Mouse (Mus musculus): Measurements from ENCODE around the gene Gm49354. TPM values are rescaled to one million over a fixed set of nuclear protein-coding genes. Genes with fewer than 3 reads are reported as not detected.
A peak's percentile ranks its signal among the peaks of the same experiment; 100 is the strongest.
"Not testable (repeated sequence)": the region's sequence is repeated elsewhere in the genome, so short reads cannot be mapped to it uniquely, and the experiment has no call there.

The Gm49354 gene
- total RNA-seq (2014; fragmentation: Nextera tagmentation) (not detected in 2 replicates), total RNA-seq (2017) (not detected in 2 replicates)

- ATAC-seq (replicated peaks; ENCODE audit: poor library complexity, severe bottlenecking): no peak
Measured at GRCm38 (mm10) chr13:59782145-59782544, at the start of gene Gm49354. TSS of gene Gm49354 (minus strand) at chr13:59782245.

DNA sequence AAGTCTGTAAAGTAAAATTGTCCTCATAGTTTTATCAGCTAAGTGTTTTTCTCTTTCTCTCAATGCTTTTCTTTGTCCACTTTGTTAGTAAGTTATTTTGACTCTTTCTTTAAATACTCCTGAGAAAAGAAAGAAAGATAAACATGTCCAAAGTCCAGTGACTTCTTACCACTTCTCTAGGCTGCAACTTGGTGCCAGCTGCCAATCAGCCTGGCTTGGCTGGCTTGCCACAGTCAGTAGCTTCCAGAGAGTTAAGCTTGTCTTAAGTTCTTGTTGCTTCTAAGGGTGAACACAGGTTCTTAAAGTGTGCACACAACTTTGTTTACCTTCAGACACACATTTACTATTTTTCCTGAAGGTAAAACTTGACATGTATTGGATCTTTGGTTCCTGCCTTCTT, 43.9 kb upstream of the Gm49354 start:
- no peak for ATAC-seq (replicated peaks; ENCODE audit: poor library complexity, severe bottlenecking)

- ATAC-seq (replicated peaks; ENCODE audit: poor library complexity, severe bottlenecking): peak; percentile 71
Measured at GRCm38 (mm10) chr13:59822507-59823462, 40.7 kb upstream of the Gm49354 start, which contains the start of gene Tut7. TSS of gene Tut7 (minus strand) at chr13:59823147.

- peak; percentile 33 for ATAC-seq (replicated peaks; ENCODE audit: poor library complexity, severe bottlenecking)
Measured at GRCm38 (mm10) chr13:59820836-59821235, 38.8 kb upstream of the Gm49354 start.

GRCm38 (mm10) chr13:59820114-59820513, 38.1 kb upstream of the Gm49354 start:
- ATAC-seq (replicated peaks; ENCODE audit: poor library complexity, severe bottlenecking): no peak

DNA sequence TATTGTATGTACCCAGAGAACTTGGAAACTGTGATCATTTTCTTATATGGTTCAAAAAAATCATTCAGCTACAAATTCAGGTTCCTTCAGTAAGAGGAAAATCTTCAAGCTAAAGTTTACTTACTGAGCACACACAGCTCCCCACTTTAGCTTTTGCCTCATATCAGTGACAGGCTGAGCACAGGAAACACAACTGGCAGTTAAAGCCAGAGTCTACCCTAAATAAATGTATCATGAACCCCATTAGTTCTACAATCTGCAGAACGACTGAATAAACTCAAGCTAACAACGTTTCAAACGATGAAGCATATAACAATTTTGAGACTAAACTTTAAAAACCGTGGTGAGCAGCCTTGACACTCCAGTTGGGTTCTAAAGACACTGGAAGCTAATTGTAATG, 35.3 kb upstream of the Gm49354 start:
- ATAC-seq (replicated peaks; ENCODE audit: poor library complexity, severe bottlenecking): no peak

DNA sequence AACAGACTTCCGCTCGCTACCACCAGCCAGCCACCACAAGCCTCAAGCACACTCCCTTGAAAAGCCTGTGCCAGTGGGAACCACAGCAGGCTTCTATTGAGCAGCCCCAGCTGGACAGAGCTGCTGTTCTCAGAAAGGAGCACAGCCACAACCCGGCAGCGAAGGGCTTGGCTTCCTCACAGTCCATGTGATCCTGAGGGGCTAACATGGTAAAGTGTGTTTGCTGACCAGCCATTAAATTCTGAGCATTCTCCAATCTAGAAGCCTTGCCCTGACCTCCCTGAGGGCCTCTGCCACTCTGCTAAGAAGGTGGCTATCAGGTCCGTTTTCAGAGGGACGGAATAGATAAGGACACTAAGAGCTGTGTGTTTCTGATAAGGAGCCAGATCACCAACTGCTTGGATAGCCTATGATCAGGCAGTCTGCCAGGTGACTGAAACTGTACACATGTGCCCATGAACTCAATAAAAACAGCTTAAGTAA, 32.1 kb upstream of the Gm49354 start:
- no peak for ATAC-seq (replicated peaks; ENCODE audit: poor library complexity, severe bottlenecking)

DNA sequence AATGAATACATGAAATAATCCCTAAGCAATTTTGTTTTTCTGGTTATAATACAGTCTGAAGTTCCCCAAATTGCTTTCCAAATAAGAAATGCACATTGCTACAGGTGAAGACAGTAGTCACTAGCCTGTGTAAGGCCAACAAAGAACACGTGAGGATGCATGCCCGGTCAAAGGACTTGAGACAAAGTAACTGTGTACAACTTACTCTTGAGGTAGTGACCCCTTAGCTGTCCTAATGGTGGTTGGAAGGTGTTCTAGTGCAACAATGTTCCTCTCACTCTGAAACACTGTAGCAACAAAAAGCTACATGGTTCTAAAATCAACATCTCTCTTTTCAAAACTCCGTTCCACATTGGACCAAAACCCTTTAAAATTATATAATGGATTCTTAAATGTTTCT, 29.5 kb upstream of the Gm49354 start:
- no peak for ATAC-seq (replicated peaks; ENCODE audit: poor library complexity, severe bottlenecking)

GRCm38 (mm10) chr13:59801000-59801399, 19.0 kb upstream of the Gm49354 start:
- ATAC-seq (replicated peaks; ENCODE audit: poor library complexity, severe bottlenecking): no peak

DNA sequence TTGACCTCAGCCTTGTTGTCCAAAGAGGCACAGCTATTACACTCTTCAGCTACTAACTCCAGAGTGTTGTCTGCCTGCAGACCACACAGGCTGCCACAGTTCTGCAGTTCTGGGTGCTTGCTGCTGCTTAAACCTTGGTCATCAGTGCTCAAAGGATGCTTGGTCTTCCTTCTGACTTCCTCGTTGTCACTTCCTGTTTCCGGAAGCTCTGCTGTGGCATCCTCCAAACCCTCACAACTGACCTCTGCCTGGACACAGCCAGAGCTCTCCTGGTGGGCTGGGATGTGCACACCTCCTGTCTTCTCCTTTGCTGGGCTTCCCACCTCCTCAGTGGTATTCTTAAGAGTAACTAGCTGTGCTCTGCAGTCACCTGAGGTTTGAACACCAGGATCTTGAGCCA, 18.0 kb upstream of the Gm49354 start:
- ATAC-seq (replicated peaks; ENCODE audit: poor library complexity, severe bottlenecking): peak; percentile 52

GRCm38 (mm10) chr13:59798306-59798705, 16.3 kb upstream of the Gm49354 start:
- ATAC-seq (replicated peaks; ENCODE audit: poor library complexity, severe bottlenecking): peak; percentile 65

DNA sequence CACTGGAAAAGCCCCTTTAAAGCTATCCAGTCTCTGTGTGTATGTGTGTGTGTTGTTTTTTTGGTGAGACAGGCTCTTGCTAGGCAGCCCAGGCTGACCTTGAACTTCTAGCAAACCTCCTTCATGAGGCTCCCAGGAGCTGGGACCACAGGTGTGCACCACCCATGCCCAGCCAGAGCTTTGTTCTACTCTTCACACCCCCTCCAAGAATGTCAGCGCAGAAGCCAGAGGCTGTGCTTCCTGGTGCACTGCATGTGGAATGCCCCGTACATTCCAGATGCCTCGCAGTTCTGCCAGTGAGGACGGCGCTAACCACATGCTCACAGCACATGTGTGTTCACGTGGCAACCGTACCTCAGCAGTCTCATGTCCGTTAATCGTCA, 14.4 kb upstream of the Gm49354 start:
- ATAC-seq (replicated peaks; ENCODE audit: poor library complexity, severe bottlenecking): no peak

DNA sequence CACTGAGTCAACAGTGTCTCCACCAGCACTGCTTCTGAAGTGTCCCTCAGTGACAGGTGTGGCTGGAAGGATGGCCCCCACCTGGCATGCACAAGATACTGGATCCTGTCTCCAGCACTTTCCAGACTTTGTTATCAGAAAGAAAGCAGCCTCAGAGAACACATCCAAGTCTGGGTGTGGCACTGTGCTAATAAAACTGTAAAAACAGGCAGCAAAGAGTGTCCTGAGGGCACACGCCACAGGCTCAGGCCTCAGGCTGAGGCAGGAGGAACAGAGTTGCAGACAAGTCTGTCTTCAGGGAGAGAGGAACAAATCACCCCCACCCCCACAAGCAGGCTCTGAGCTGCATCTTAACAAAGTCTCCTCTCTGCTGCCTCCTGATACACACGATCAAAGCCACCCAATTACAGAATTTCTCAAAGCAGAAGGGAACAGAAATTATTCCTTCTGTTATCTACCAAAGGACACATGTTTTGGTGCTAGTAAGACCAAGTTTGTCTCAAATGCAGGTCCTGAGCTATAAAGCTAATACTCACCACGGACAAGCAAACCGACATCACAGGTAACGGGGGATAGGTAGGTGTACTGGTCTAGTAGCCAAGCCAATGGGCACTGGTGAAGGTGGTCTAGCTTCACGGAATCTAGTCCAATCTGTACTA, 13.9 kb upstream of the Gm49354 start:
- no peak for ATAC-seq (replicated peaks; ENCODE audit: poor library complexity, severe bottlenecking)

DNA sequence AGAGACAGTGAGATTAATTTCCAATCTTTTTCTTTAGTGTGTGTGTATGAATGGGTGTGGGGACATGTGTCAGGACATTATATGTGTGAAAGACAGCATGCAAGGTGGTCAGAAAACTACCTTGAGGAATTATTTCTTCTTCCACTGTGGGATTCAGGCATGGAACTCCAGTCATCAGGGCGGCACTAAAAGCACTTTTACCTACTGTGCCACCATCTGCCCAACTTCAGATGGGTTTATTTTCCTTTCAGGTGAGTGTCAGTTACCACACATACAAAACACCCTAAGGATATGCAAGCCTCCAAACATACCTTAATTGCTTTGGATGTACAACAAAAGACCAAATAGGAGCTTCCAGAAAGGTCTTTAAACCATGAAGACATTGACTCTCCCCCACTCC, 12.7 kb upstream of the Gm49354 start:
- no peak for ATAC-seq (replicated peaks; ENCODE audit: poor library complexity, severe bottlenecking)

DNA sequence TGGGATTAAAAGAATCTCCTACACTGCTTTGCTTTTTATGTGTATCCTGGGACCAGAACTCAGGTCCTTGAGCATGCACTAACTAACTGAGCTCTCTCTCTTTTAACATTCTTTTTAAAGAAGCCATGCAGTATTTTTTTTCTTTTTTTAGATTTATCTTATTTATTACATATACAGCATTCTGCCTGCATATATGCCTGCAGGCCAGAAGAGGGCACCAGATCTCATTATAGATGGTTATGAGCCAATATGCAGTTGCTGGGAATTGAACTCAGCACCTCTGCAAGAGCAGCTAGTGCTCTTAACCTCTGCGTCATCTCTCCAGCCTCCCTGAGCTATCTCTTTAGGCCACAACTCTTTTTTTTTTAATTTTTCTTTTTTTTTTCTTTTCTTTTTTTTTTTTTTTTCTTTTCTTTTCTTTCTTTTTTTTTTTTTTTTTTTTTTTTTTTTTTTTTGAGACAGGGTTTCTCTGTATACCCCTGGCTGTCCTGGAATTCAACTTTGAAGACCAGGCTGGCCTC, 2.2 kb downstream of the Gm49354 start:
- not testable (repeated sequence) for ATAC-seq (replicated peaks; ENCODE audit: poor library complexity, severe bottlenecking)

DNA sequence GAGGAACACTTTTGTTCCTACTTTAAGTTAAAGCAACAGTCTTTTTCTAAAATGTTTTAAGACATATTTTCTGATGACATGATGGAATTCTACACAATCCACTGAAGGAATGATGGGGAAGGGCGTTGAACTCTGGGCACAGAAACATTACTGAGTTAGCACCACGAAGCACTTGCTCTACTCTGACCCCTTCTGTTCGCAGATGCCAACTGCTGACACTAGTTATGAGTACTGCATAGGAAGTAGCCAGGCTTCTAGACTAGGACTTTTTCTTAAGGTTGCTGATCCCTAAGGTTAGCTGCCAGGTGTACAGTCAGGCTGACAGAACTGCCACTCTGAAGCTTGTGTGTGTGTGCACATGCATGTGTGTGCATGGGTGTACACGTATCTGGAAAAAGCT, 2.8 kb downstream of the Gm49354 start:
- no peak for ATAC-seq (replicated peaks; ENCODE audit: poor library complexity, severe bottlenecking)

DNA sequence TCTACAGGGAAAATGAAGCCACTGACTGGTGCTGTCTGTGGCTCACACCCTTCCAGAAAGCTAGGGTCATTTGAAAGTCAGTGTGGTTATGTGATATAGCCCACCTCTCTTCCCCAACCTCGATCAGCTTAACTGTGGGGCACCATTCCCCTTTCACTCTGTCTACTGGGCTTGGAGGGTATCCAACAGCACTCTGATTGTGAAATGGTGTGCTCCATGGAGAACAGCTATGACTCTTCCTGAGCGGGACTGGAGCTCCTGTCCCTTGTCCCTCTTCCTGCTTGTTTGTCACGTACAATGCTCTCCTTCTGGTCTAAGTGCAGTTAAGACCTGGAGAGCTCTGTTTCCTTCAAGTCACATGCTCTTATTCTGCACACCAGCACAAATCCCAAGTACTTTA, 6.9 kb downstream of the Gm49354 start:
- no peak for ATAC-seq (replicated peaks; ENCODE audit: poor library complexity, severe bottlenecking)

GRCm38 (mm10) chr13:59771257-59771656, 10.8 kb downstream of the Gm49354 start:
- peak; percentile 62 for ATAC-seq (replicated peaks; ENCODE audit: poor library complexity, severe bottlenecking)

- ATAC-seq (replicated peaks; ENCODE audit: poor library complexity, severe bottlenecking): no peak
Measured at GRCm38 (mm10) chr13:59770847-59771246, 11.2 kb downstream of the Gm49354 start.

DNA sequence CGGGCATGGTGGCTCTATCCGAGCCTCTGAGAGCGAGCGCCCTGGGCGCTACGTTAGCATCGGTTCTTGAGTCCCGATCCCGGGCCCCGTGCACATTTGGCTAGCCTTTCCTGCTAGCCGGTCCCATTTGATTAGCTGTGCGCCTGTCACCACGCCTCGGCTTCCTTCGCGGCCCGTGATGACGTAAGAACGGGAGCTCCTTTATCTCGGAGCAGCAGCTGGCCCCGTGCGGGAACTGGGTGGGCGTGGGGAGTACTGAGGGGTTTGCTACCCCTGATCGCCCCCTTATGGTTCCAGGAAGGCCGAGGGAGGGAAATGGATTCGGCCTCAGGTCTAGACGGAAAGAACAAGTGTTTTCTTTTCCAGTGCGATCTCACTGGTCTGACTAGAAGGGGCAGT, 11.9 kb downstream of the Gm49354 start:
- ATAC-seq (replicated peaks; ENCODE audit: poor library complexity, severe bottlenecking): peak; percentile 60
